Mouse (Mus musculus) cerebellum, postnatal 25 days (tissue): ENCODE measurements around the gene Tmem63c.

Source experiments
- DNase-seq, 2 experiments: peaks; one replicate each; pipeline ENCODE4 v3.0.0; 2021; ENCODE audit warnings: mixed read lengths in 2 of 2

The Tmem63c gene

GRCm38 (mm10) chr12:87021040-87021439, at the start of gene Tmem63c:
Tmem63c (plus strand) TSS chr12:87021340.
- no peak for DNase-seq

DNA sequence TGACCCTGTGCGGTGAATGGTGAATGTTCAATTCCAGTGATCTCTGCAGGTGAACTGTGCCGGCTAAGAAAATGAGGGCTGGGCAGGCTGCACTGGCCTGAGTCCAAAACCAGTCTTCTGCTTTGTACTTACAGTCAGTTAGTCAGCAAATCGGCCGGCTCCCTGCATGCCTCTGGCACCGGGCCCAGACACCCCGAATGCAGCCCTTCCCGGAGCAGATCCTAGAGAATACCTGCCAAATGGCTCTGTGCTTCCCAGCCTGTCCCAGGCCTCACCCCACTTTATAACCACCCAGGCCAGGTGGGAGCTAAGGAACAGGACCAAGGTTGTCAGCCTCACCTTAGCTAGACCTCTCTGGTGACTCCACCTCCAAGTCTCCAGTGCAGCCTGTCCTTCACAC, 47.9 kb upstream of the Tmem63c start:
- DNase-seq = peak; percentile 98 to 99

GRCm38 (mm10) chr12:86973706-86974105, 47.4 kb upstream of the Tmem63c start:
- DNase-seq = peak; percentile 51 to 60

- DNase-seq = peak; percentile 96 to 97
These were observed 46.5 kb upstream of the Tmem63c start for GRCm38 (mm10) chr12:86974387-86975288.

GRCm38 (mm10) chr12:86975761-86976160, 45.4 kb upstream of the Tmem63c start:
- peak in 1 of 2 experiments; percentile 50 for DNase-seq

- DNase-seq = no peak
These were observed 44.5 kb upstream of the Tmem63c start for GRCm38 (mm10) chr12:86976511-86977168.

- DNase-seq = peak; percentile 64 to 74
These were observed 43.3 kb upstream of the Tmem63c start for GRCm38 (mm10) chr12:86977833-86978232.

DNA sequence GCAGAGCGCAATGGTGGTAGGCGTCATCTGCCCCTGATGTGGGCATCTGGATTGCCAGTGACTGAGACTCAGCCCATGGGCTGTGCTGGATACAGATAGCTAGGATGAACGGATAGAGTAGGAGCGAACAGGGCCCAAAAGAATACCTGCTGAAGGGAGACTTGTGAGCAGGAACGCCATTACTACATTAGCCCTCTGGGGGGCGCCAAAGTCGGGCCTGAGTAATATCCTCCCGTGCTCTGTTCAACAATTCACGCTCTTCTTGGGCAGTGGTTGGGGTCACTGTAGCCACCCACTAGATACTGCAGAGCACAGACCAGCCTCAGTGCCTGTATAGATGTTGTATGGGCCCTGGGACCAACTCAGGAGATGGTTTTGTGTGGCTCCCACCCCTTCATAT, 40.0 kb upstream of the Tmem63c start:
- DNase-seq = peak; percentile 75 to 85

DNA sequence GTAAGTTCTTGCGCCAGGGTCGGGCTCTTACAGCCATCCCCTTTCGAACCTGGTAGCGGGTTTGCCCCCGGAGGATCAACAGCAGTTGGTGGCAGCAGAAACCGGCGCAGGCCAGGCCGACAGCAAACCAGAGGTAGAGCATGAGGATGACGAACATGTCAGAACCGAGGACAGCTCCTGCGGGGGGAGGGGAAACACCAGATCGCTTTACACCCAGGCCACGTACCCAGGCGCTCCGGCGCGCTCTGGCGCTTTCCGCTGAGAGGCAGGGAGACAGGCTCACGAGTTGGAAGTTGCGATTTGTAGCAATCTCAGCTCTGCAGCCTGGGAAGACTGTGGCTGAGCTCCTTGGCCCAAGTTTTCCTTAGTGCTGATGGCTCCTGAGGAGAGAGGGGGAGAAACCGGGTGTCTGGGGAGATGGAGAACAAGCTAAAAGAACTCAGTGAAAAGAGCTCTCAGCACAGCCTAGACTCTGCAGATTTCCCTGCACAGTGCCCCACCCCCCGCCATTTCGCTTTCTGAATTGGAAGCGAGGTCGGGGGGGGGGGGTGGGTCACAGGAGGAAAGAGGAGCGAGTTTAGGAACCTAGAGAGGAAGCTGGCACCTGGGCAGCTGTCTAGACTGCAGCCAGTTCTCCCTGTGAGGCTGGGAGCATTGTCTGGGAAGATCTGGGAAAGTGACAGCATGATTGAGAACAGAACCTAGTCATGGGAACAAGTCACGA, 37.5 kb upstream of the Tmem63c start:
- peak in 1 of 2 experiments; percentile 54 for DNase-seq

- no peak for DNase-seq
These were observed 37.0 kb upstream of the Tmem63c start for GRCm38 (mm10) chr12:86984194-86984555.

DNA sequence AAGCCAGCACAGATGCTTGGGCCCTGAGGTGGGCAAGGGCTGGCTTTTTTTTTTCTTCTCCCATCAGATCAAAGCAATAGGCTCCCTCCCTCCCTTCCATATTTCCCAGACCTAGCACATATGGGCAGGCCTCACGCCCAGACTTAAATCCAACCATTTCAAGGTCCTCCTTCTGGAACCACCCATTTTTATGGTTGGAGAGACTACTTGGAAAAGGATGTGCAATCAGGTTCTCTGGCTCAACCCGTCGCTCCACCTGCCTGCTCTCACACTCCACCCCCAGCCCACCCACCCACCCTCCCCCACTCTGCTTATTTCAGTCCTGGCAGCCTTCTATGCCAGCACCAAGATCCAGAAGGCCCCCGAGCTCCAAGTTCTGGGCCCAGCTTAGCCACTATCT, 34.6 kb upstream of the Tmem63c start:
- DNase-seq = no peak

- DNase-seq = no peak
These were observed 32.9 kb upstream of the Tmem63c start for GRCm38 (mm10) chr12:86988227-86988626.

GRCm38 (mm10) chr12:86989378-86989777, 31.8 kb upstream of the Tmem63c start:
- DNase-seq = no peak

DNA sequence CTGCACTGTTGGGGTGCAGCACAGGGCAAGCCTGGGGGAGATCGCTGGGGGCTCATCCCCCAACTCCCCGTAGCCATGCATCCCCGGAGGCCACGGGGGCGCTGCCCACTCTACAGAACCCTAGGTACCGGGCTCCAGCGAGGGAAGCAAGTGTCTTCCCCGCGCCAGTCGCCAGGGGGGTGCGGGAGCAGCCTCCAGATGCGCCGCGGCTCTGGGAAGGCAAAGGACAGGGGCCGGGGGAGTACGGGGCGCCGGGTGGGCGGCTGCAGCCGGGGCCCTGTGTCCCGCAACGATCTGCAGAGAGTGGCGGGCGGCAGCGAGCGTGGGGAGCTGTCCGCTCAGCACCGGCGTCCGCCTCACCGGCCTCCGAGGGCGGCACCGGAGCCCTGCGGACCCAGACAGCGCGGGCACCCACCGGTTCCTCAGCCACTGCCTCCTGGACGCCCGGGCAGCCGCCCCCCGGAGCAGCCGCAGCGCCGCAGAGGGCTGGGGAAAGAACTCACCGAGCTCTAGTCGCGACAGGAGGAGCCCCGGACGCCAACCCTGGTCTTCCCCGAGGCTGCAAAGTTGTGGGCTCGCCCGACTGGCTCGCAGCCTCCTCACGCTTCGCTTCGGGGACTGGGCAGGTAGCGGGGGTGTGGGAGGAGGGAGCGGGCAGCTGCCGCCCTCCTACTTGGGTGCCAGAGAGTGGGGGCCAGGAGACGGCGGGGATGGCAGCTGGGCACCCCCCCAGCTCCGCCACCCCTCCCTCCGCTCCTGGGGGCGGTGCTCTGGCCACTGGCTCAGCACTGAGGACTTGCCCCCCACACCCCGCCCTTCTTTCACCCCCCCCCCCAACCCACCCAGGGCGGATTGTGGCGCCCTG, 31.0 kb upstream of the Tmem63c start, which contains the start of gene Zdhhc22:
Gene Zdhhc22 (minus strand): TSS at position 541 of the 865 bp plus-strand sequence.
- DNase-seq = peak; percentile 74 to 80

DNA sequence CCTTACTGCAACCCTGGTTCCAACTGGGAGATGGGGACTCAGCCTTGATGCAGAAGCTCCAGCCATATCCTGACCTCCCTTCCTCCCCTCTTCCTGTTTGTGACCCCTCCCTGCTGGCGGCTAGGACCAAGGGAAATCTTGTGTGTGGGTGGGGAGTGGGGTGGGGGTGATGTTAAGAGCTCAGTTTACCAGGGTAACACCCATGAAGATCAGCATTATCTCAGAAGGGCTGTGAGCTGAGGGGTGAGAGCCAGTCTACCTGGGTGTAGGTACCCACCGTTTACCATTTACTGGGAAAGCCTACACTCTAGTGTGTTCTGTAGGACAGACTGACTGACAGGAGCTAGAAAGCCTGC, 30.4 kb upstream of the Tmem63c start:
- DNase-seq = no peak

GRCm38 (mm10) chr12:86994166-86994565, 27.0 kb upstream of the Tmem63c start:
- DNase-seq = no peak

- DNase-seq = no peak
These were observed 26.4 kb upstream of the Tmem63c start for GRCm38 (mm10) chr12:86994776-86995175.

DNA sequence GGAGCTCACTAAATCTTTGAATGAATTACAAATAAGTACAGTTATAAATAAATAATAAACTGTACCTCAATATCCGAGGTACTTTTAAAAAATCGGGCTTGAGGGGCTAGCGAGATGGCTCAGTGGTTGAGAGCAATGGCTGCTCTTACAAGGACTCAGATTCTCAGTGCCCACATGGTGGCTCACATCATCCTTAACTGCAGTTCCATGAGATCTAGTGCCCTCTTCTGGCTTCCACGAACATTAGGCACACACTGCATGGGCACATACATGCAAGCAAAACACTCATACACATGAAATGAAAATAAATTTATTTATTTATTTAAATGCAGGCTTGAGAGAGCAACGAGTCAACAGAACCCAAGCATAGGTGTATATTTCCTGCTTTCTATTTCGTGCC, 25.2 kb upstream of the Tmem63c start:
- DNase-seq = no peak

- DNase-seq = no peak
These were observed 22.4 kb upstream of the Tmem63c start for GRCm38 (mm10) chr12:86998699-86999098.

GRCm38 (mm10) chr12:86999283-86999820, 21.8 kb upstream of the Tmem63c start:
- DNase-seq = peak; percentile 48 to 57

DNA sequence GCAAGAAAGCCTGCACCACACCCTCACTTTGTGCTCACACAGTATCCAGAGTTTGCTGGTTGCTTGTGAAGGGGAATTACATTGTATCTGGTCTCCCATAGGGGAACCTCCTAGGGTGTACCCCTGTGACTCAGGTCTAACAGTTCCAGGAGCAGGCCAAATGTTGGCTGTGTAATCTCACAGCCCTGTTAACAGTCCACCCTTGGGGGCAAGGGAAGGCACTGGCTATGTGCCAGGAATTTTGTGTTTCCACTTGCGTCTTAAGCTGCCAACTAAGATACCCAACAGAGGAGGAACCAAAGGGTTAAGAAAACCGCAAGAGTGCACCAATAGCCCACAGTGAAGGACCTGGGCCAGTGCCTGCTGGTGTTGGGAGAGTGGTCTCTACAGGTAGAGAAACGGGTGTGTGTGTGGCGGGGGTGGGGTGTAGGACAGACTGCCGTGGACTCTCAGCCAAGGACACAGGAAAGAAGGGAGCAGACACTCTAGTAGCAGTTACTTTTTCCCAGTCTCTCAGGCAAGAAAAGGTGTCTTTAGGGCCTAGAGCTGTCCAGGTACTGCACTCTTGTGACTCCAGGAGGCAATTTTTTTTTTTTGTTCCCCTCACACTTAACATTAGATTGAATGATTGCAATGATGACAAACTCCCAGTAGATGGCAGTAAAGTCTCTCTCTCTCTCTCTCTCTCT, 20.8 kb upstream of the Tmem63c start:
- peak in 1 of 2 experiments; percentile 49 for DNase-seq

DNA sequence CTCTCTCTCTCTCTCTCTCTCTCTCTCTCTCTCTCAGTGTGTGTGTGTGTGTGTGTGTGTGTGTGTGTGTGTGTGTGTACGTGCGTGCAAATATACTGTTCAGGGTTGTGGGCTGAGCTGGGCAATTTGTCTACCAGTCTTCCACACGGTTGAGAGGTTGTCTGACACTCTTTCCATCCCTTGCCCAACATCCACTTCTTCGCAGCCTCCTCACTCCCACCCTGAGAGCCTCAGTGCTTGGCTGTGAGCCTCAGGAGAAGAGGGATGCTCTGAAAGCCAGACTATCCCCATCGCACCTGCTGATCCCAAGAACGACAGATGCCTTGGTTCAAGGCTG, 20.3 kb upstream of the Tmem63c start:
- peak; percentile 39 to 51 for DNase-seq
